Mouse (Mus musculus) forebrain, embryonic 15.5 days (tissue): ENCODE data around the gene Erh. TPM values are rescaled to one million over a fixed set of nuclear protein-coding genes. Genes with fewer than 3 reads are reported as not detected.
A peak's percentile ranks its signal among the peaks of the same experiment; 100 is the strongest.

Experiments
- ATAC-seq: fragments of 200-750 bp; cut with Nextera tagmentation; replicated peaks from 2 replicates; pipeline ENCODE4 v1.8.0; 2017; ENCODE audit warnings: mild to moderate bottlenecking, moderate TSS enrichment, moderate library complexity
- H3K27ac ChIP-seq: fragments of 300-500 bp; sonication (generic); replicated peaks from 2 replicates; pipeline ENCODE4 v1.5.1; 2015; ENCODE audit warnings: mild to moderate bottlenecking, inconsistent platforms
- H3K27me3 ChIP-seq: fragments of 300-500 bp; sonication (generic); 2 replicates; pipeline ENCODE4 v1.6.1; 2015; ENCODE audit warnings: inconsistent platforms
- H3K36me3 ChIP-seq: fragments of 300-500 bp; sonication (generic); 2 replicates; pipeline ENCODE4 v1.6.1; 2015; ENCODE audit warnings: mild to moderate bottlenecking, inconsistent platforms
- H3K4me1 ChIP-seq: fragments of 300-500 bp; sonication (generic); 2 replicates; pipeline ENCODE4 v1.6.1; 2015; ENCODE audit warnings: inconsistent platforms
- H3K4me2 ChIP-seq: fragments of 300-500 bp; sonication (generic); replicated peaks from 2 replicates; pipeline ENCODE4 v1.6.1; 2015; ENCODE audit warnings: mild to moderate bottlenecking, inconsistent platforms
- H3K4me3 ChIP-seq: fragments of 300-500 bp; sonication (generic); 2 replicates; pipeline ENCODE4 v1.5.1; 2015; ENCODE audit warnings: mild to moderate bottlenecking, inconsistent platforms
- H3K9ac ChIP-seq: fragments of 300-500 bp; sonication (generic); replicated peaks from 2 replicates; pipeline ENCODE4 v1.6.1; 2015; ENCODE audit warnings: mild to moderate bottlenecking, inconsistent platforms
- H3K9me3 ChIP-seq: fragments of 300-500 bp; sonication (generic); 2 replicates; pipeline ENCODE4 v1.6.1; 2016; ENCODE audit warnings: inconsistent platforms
- WGBS: fragments of 180-500 bp; shearing (Covaris S2); methylation state at CpG from one replicate; pipeline ENCODE4 v1.1.7; 2015; ENCODE audit warnings: mixed read lengths; 5-methylcytosine and 5-hydroxymethylcytosine counted together
- polyA plus RNA-seq: library from polyadenylated mRNA; unstranded; fragments of >200 nt; fragmentation: Nextera tagmentation; extraction: Ambion mirVana; gene quantifications from 2 replicates; pipeline ENCODE4 v1.2.1, GENCODE M21; 2015

The Erh gene
- polyA plus RNA-seq, 1 experiment from 2014 or later = 315 TPM

DNA sequence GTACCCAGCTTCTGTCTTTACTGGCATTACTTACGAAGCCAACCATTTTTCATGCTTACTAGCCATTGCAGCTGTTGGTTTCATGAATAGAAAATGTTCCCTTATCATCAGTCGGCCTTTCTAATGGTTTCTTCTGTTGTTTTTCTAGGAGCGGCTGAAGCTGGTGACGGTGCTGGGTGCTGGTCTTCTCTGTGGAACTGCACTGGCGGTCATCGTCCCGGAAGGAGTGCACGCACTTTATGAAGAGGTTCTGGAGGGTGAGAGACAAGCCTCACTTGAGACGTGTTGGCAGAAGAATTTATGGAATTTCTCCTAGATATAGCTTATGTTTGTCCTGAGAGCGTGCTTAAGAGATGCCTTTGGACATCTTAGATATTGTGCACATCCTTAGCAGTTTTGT lies 18.2 kb upstream of the Erh start:
- Histone ChIP-seq H3K27me3 (no peaks in the 10 kb centered on the region), H3K9ac (no peak overlapping the region), H3K4me3 (no peak overlapping the region), H3K9me3 (no peaks in the 10 kb centered on the region), H3K4me2 (no peak overlapping the region), H3K4me1 (peaks cover 11% of the 10 kb centered on the region), H3K36me3 (peaks cover 15% of the 10 kb centered on the region; the same call in 1 of the 2 replicates), H3K27ac (no peak overlapping the region)
- ATAC-seq = no peak
- WGBS = 95% methylated on average over 10 of the region's 10 CpGs

DNA sequence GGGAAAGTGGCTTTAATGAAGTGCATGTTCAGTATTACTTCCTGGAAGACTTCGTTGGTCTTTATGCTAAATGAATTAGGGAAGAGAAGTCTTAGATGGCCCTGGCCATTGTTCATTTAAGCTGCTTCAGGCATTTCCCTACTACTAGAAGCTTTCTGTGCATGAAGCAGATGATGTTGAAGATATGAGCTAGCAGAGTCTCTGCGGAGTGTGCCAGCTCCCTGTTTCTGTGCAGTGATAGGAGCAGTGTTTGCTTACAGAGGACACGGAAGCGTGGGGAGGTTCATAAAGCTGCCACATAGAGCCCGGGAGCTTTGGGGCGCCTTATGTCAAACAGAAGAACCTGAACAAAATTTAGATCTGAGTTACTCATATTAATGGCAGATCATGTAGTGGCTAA lies 14.5 kb upstream of the Erh start:
- 80% methylated on average over 6 of the region's 6 CpGs for WGBS
- Histone ChIP-seq H3K4me1 (peaks cover 16% of the 10 kb centered on the region), H3K9ac (no peak overlapping the region), H3K4me3 (no peak overlapping the region), H3K36me3 (0 out of 2 replicates have a peak, but pooled peaks cover 6% of the 10 kb centered on the region), H3K4me2 (no peak overlapping the region), H3K27me3 (no peaks in the 10 kb centered on the region), H3K27ac (no peak overlapping the region), H3K9me3 (no peaks in the 10 kb centered on the region)
- no peak for ATAC-seq

DNA sequence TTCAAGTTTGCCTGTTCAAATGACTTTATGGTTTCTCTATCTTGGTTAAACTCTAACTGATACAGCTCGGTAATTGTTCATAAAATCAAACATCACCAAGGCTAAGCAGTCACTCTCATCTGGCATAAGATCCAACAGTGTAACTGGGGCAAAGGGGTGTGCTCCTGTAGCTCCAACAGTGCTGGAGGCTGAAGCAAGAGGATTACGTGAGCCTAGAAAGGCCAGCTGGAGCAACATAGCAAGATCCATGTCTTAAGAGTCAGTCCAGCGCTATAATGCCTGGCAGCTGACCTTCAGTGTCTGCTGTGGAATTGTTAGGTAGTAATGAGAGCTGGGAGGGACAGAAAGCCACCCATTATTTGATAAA lies 10.5 kb upstream of the Erh start:
- Histone ChIP-seq H3K36me3 (no peaks in the 10 kb centered on the region), H3K27me3 (no peaks in the 10 kb centered on the region), H3K4me3 (no peak overlapping the region), H3K27ac (no peak overlapping the region), H3K4me1 (peaks cover 15% of the 10 kb centered on the region), H3K9ac (no peak overlapping the region), H3K9me3 (no peaks in the 10 kb centered on the region), H3K4me2 (no peak overlapping the region)
- 89% methylated on average over 3 of the region's 3 CpGs for WGBS
- ATAC-seq = no peak

- H3K27me3 ChIP-seq = no peaks in the 10 kb centered on the region
- no peaks in the 10 kb centered on the region for H3K36me3 ChIP-seq
- peaks cover 11% of the 10 kb centered on the region for H3K4me1 ChIP-seq
- no peak overlapping the region for H3K27ac ChIP-seq
- no peak overlapping the region for H3K9ac ChIP-seq
- no peaks in the 10 kb centered on the region for H3K9me3 ChIP-seq
- H3K4me2 ChIP-seq = no peak overlapping the region
- no peak overlapping the region for H3K4me3 ChIP-seq
- 90% methylated on average over 7 of the region's 7 CpGs for WGBS
- no peak for ATAC-seq
These were observed 10.0 kb upstream of the Erh start for GRCm38 (mm10) chr12:80653951-80654658.

GRCm38 (mm10) chr12:80646377-80646776 lies 2.2 kb upstream of the Erh start:
- no peak for ATAC-seq

GRCm38 (mm10) chr12:80644506-80644868 lies 346 bp upstream of the Erh start:
- Histone ChIP-seq H3K9ac (peak overlapping the region; percentile 83), H3K36me3 (peaks cover 24% of the 10 kb centered on the region), H3K9me3 (no peaks in the 10 kb centered on the region), H3K27me3 (no peaks in the 10 kb centered on the region), H3K4me3 (peak overlapping the region; percentile 63), H3K4me2 (peak overlapping the region; percentile 76), H3K4me1 (peaks cover 64% of the 10 kb centered on the region), H3K27ac (0 out of 2 replicates have a peak overlapping the region, but pooled peaks have one; percentile 94)
- 8% methylated on average over 18 of the region's 18 CpGs for WGBS
- ATAC-seq = no peak

More at GRCm38 (mm10) chr12:80646377-80646776, 2.2 kb upstream of the Erh start:
- Histone ChIP-seq H3K27ac (no peak overlapping the region), H3K9me3 (no peaks in the 10 kb centered on the region), H3K36me3 (peaks cover 6% of the 10 kb centered on the region; the same call in 1 of the 2 replicates), H3K4me1 (peaks cover 57% of the 10 kb centered on the region), H3K4me3 (no peak overlapping the region), H3K9ac (no peak overlapping the region), H3K4me2 (peak overlapping the region; percentile 76), H3K27me3 (no peaks in the 10 kb centered on the region)
- 96% methylated on average over 3 of the region's 3 CpGs for WGBS

- H3K4me2 ChIP-seq = peak overlapping the region; percentile 87
- H3K4me3 ChIP-seq = peak overlapping the region; percentile 63
- H3K4me1 ChIP-seq = peaks cover 55% of the 10 kb centered on the region
- ATAC-seq = no peak; the same call in 1 of the 2 replicates
- H3K36me3 ChIP-seq = peaks cover 39% of the 10 kb centered on the region
- H3K27ac ChIP-seq = peak overlapping the region; percentile 94
- no peaks in the 10 kb centered on the region for H3K9me3 ChIP-seq
- WGBS = 3% methylated on average over 42 of the region's 48 CpGs
- no peaks in the 10 kb centered on the region for H3K27me3 ChIP-seq
- peak overlapping the region; percentile 83 for H3K9ac ChIP-seq
These were observed 1.1 kb downstream of the Erh start for GRCm38 (mm10) chr12:80642725-80643692.

DNA sequence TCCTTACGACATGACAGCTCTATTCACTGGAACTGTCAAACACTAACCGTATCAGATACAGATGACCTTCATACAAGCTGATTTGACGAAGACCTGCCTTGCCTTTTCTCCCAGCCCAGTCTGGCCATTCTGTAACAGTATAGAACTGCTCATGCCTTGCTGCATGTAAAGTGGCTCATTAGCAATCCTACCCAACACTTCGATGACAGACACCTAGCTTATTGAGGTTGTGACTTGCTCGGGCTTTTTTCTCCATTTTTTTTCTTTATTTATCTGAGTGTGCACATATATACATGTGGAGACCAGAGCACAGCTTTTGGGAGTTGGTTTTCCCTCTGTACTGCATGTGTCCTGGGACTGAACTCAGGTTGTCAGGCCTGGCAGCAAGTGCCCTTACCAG lies 12.4 kb downstream of the Erh start:
- Histone ChIP-seq H3K36me3 (peaks cover 53% of the 10 kb centered on the region), H3K4me2 (no peak overlapping the region)
- 86% methylated on average over 5 of the region's 5 CpGs for WGBS

DNA sequence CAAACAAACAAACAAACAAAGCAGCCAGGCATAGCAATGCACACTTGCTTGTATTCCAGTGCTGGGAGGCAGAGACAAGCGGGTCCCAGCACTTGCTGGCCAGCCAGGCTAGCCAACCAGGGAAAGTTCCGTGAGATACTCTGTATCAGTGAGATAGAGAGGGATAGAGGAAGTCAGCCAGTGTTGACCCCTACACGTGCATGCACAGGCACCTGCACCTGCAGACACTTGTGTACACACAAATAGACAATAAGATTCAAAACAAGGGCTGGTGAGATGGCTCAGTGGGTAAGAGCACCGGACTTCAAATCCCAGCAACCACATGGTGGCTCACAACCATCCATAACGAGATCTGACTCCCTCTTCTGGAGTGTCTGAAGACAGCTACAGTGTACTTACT lies 23.6 kb downstream of the Erh start:
- Histone ChIP-seq H3K36me3 (no peaks in the 10 kb centered on the region), H3K4me2 (no peak overlapping the region)
- WGBS = 71% methylated on average over 5 of the region's 5 CpGs

More for the DNA sequence above, 12.4 kb downstream of the Erh start:
- Histone ChIP-seq H3K9ac (no peak overlapping the region), H3K4me1 (no peaks in the 10 kb centered on the region), H3K4me3 (no peak overlapping the region), H3K27ac (no peak overlapping the region), H3K9me3 (no peaks in the 10 kb centered on the region), H3K27me3 (no peaks in the 10 kb centered on the region)
- ATAC-seq = no peak

GRCm38 (mm10) chr12:80615371-80616257 lies 28.5 kb downstream of the Erh start:
- no peaks in the 10 kb centered on the region for H3K9me3 ChIP-seq
- no peaks in the 10 kb centered on the region for H3K36me3 ChIP-seq
- no peak overlapping the region for H3K4me3 ChIP-seq
- H3K27me3 ChIP-seq = no peaks in the 10 kb centered on the region
- H3K4me1 ChIP-seq = peaks cover 4% of the 10 kb centered on the region; the same call in 1 of the 2 replicates
- 80% methylated on average over 7 of the region's 7 CpGs for WGBS
- no peak overlapping the region for H3K4me2 ChIP-seq
- no peak overlapping the region for H3K27ac ChIP-seq
- H3K9ac ChIP-seq = no peak overlapping the region
- no peak for ATAC-seq

More for the DNA sequence above, 23.6 kb downstream of the Erh start:
- Histone ChIP-seq H3K27ac (no peak overlapping the region), H3K9me3 (no peaks in the 10 kb centered on the region), H3K27me3 (no peaks in the 10 kb centered on the region), H3K4me3 (no peak overlapping the region), H3K4me1 (peaks cover 4% of the 10 kb centered on the region; the same call in 1 of the 2 replicates), H3K9ac (no peak overlapping the region)
- no peak for ATAC-seq

- Histone ChIP-seq H3K9me3 (no peaks in the 10 kb centered on the region), H3K27me3 (no peaks in the 10 kb centered on the region), H3K4me2 (no peak overlapping the region), H3K4me3 (no peak overlapping the region), H3K27ac (no peak overlapping the region), H3K4me1 (no peaks in the 10 kb centered on the region), H3K9ac (no peak overlapping the region), H3K36me3 (no peaks in the 10 kb centered on the region)
- ATAC-seq = no peak
- 43% methylated on average over 9 of the region's 9 CpGs for WGBS
These were observed 31.9 kb downstream of the Erh start for GRCm38 (mm10) chr12:80612113-80612791.
